Mouse (Mus musculus) adrenal gland, postnatal 4 days (tissue): ENCODE results near the gene Azin2. TPM values are rescaled to one million over a fixed set of nuclear protein-coding genes. Genes with fewer than 3 reads are reported as not detected.

ENCODE experiments used
- DNase-seq, 2 experiments: peaks; one replicate each; pipeline ENCODE4 v3.0.0; 2021 to 2022; ENCODE audit warnings: low spot score in 2 of 2, mixed read lengths in 2 of 2
- long read RNA-seq, 2 experiments: library from polyadenylated mRNA; stranded (forward); transcript quantifications; one replicate each; pipeline ENCODE4 v2.0.0; 2021
- total RNA-seq, 2 experiments: library from RNA; stranded (reverse); gene quantifications; 2 replicates each; pipeline ENCODE4 v1.2.3; 2021

Gene Azin2
- total RNA-seq: 10 to 100 TPM; 54.8 to 61.1 TPM
- long read RNA-seq, experiment 1, transcript Azin2-201 (11 exons, 2,063 nt): major isoform, 60 of 143 reads
- long read RNA-seq, experiment 1, transcript Azin2-207 (3 exons, 1,104 nt): minor isoform, 7 of 143 reads
- long read RNA-seq, experiment 1, partial matches to known transcripts: 13 of 143 reads
- long read RNA-seq, experiment 1, other reads (novel, unspliced or antisense): 62 of 143 reads
- long read RNA-seq, experiment 2, transcript Azin2-207 (3 exons, 1,104 nt): minor isoform, 6 of 151 reads
- long read RNA-seq, experiment 2, transcript Azin2-201 (11 exons, 2,063 nt): major isoform, 64 of 151 reads
- long read RNA-seq, experiment 2, partial matches to known transcripts: 11 of 151 reads
- long read RNA-seq, experiment 2, other reads (novel, unspliced or antisense): 70 of 151 reads

GRCm38 (mm10) chr4:128962029-128962925 lies at the start of gene Azin2:
Azin2 (minus strand) TSS chr4:128962442.
- DNase-seq: peak; percentile 91 to 96

- peak in 1 of 2 experiments; percentile 28 for DNase-seq
Observed at GRCm38 (mm10) chr4:129011604-129012121, 49.4 kb upstream of the Azin2 start.

GRCm38 (mm10) chr4:129009521-129009920 lies 47.3 kb upstream of the Azin2 start:
- DNase-seq: no peak

- no peak for DNase-seq
Observed at GRCm38 (mm10) chr4:129008672-129009071, 46.4 kb upstream of the Azin2 start.

GRCm38 (mm10) chr4:129008006-129008519 lies 45.8 kb upstream of the Azin2 start:
- DNase-seq: no peak

GRCm38 (mm10) chr4:129003720-129004119 lies 41.5 kb upstream of the Azin2 start:
- DNase-seq: no peak

GRCm38 (mm10) chr4:129000786-129001185 lies 38.5 kb upstream of the Azin2 start:
- no peak for DNase-seq

GRCm38 (mm10) chr4:128998401-128998800 lies 36.2 kb upstream of the Azin2 start:
- DNase-seq: no peak

GRCm38 (mm10) chr4:128997258-128997657 lies 35.0 kb upstream of the Azin2 start:
- DNase-seq: no peak

- DNase-seq: no peak
Observed at GRCm38 (mm10) chr4:128995238-128995637, 33.0 kb upstream of the Azin2 start.

GRCm38 (mm10) chr4:128993675-128994074 lies 31.4 kb upstream of the Azin2 start:
- DNase-seq: no peak

- peak; percentile 78 to 86 for DNase-seq
Observed at GRCm38 (mm10) chr4:128993025-128993662, 30.9 kb upstream of the Azin2 start.

- no peak for DNase-seq
Observed at GRCm38 (mm10) chr4:128992176-128992575, 29.9 kb upstream of the Azin2 start.

GRCm38 (mm10) chr4:128991500-128992008 lies 29.3 kb upstream of the Azin2 start, which contains the start of gene Ak2:
Ak2 (plus strand) TSS chr4:128991958.
- no peak for DNase-seq

GRCm38 (mm10) chr4:128989678-128990077 lies 27.4 kb upstream of the Azin2 start:
- no peak for DNase-seq

GRCm38 (mm10) chr4:128988911-128989310 lies 26.7 kb upstream of the Azin2 start:
- DNase-seq: no peak

- DNase-seq: no peak
Observed at GRCm38 (mm10) chr4:128984600-128984999, 22.4 kb upstream of the Azin2 start.

- DNase-seq: no peak
Observed at GRCm38 (mm10) chr4:128983656-128984055, 21.4 kb upstream of the Azin2 start.

GRCm38 (mm10) chr4:128983151-128983550 lies 20.9 kb upstream of the Azin2 start:
- DNase-seq: no peak

- no peak for DNase-seq
Observed at GRCm38 (mm10) chr4:128981833-128982180, 19.6 kb upstream of the Azin2 start.
